Mouse (Mus musculus): ENCODE results near the gene 4930578G10Rik.
A peak's percentile ranks its signal among the peaks of the same experiment; 100 is the strongest.
"Not testable (repeated sequence)": the region's sequence is repeated elsewhere in the genome, so short reads cannot be mapped to it uniquely, and the experiment has no call there.

Gene 4930578G10Rik

GRCm38 (mm10) chr4:42735245-42735644, at the start of gene 4930578G10Rik:
Gene 4930578G10Rik (plus strand): TSS chr4:42735545.
- not testable (repeated sequence) for DNase-seq (ENCODE audit: low spot score in 2 of 2)

GRCm38 (mm10) chr4:42756477-42756876, 21.1 kb downstream of the 4930578G10Rik start, which contains the start of gene Ccl19:
Gene Ccl19 (minus strand): TSS chr4:42756577.
- not testable (repeated sequence) for DNase-seq (ENCODE audit: low spot score in 2 of 2)

GRCm38 (mm10) chr4:42773893-42774292, 38.5 kb downstream of the 4930578G10Rik start, which contains the start of gene Ccl21a:
Gene Ccl21a (minus strand): TSS chr4:42773993.
- DNase-seq (ENCODE audit: low spot score in 2 of 2): not testable (repeated sequence)

- not testable (repeated sequence) for DNase-seq (ENCODE audit: low spot score in 2 of 2)
These were observed 118.4 kb downstream of the 4930578G10Rik start, which contains the start of gene Fam205a1 for GRCm38 (mm10) chr4:42853788-42854187. Gene Fam205a1 (minus strand): TSS chr4:42853888.

- not testable (repeated sequence) for DNase-seq (ENCODE audit: low spot score in 2 of 2)
These were observed 121.3 kb downstream of the 4930578G10Rik start, which contains the start of gene Gm12394 for GRCm38 (mm10) chr4:42856671-42857070. Gene Gm12394 (minus strand): TSS chr4:42856771.

- not testable (repeated sequence) for DNase-seq (ENCODE audit: low spot score in 2 of 2)
These were observed 125.1 kb downstream of the 4930578G10Rik start for GRCm38 (mm10) chr4:42860483-42860882.

- DNase-seq (ENCODE audit: low spot score in 2 of 2): not testable (repeated sequence)
These were observed 128.1 kb downstream of the 4930578G10Rik start for GRCm38 (mm10) chr4:42863487-42863886.

GRCm38 (mm10) chr4:42867390-42867789, 132.0 kb downstream of the 4930578G10Rik start:
- DNase-seq (ENCODE audit: low spot score in 2 of 2): no peak

GRCm38 (mm10) chr4:42868193-42868592, 132.8 kb downstream of the 4930578G10Rik start:
- no peak for DNase-seq (ENCODE audit: low spot score in 2 of 2)

GRCm38 (mm10) chr4:42870748-42871147, 135.4 kb downstream of the 4930578G10Rik start:
- no peak for DNase-seq (ENCODE audit: low spot score in 2 of 2)

GRCm38 (mm10) chr4:42872151-42872550, 136.8 kb downstream of the 4930578G10Rik start:
- no peak for DNase-seq (ENCODE audit: low spot score in 2 of 2)

GRCm38 (mm10) chr4:42872746-42873435, 137.5 kb downstream of the 4930578G10Rik start:
- no peak for DNase-seq (ENCODE audit: low spot score in 2 of 2)

GRCm38 (mm10) chr4:42874134-42874533, 138.8 kb downstream of the 4930578G10Rik start, which contains the start of gene Fam205c:
Gene Fam205c (minus strand): TSS chr4:42874234.
- no peak for DNase-seq (ENCODE audit: low spot score in 2 of 2)

- DNase-seq (ENCODE audit: low spot score in 2 of 2): peak in 1 of 2 experiments; percentile 34
These were observed 141.4 kb downstream of the 4930578G10Rik start for GRCm38 (mm10) chr4:42876586-42877291.

GRCm38 (mm10) chr4:42877657-42878056, 142.3 kb downstream of the 4930578G10Rik start:
- no peak for DNase-seq (ENCODE audit: low spot score in 2 of 2)

- no peak for DNase-seq (ENCODE audit: low spot score in 2 of 2)
These were observed 144.7 kb downstream of the 4930578G10Rik start for GRCm38 (mm10) chr4:42879829-42880676.

- no peak for DNase-seq (ENCODE audit: low spot score in 2 of 2)
These were observed 145.3 kb downstream of the 4930578G10Rik start for GRCm38 (mm10) chr4:42880677-42880948.

- DNase-seq (ENCODE audit: low spot score in 2 of 2): no peak
These were observed 151.6 kb downstream of the 4930578G10Rik start for GRCm38 (mm10) chr4:42886926-42887325.

GRCm38 (mm10) chr4:42888806-42889205, 153.5 kb downstream of the 4930578G10Rik start:
- DNase-seq (ENCODE audit: low spot score in 2 of 2): no peak

- no peak for DNase-seq (ENCODE audit: low spot score in 2 of 2)
These were observed 155.8 kb downstream of the 4930578G10Rik start for GRCm38 (mm10) chr4:42891176-42891575.

- no peak for DNase-seq (ENCODE audit: low spot score in 2 of 2)
These were observed 159.8 kb downstream of the 4930578G10Rik start for GRCm38 (mm10) chr4:42895118-42895517.

Data from frontal cortex, postnatal 14 days (tissue).